Mouse (Mus musculus) hindbrain, embryonic 12.5 days (tissue): ENCODE results near the gene Kcnma1. TPM values are rescaled to one million over a fixed set of nuclear protein-coding genes. Genes with fewer than 3 reads are reported as not detected.

ENCODE experiments used
- ATAC-seq: fragments of 200-750 bp; cut with Nextera tagmentation; 2 replicates; pipeline ENCODE4 v1.8.0; 2017; ENCODE audit warnings: moderate TSS enrichment; ENCODE audit not compliant: low FRiP score
- H3K27ac ChIP-seq: fragments of 300-500 bp; sonication (generic); 2 replicates; pipeline ENCODE4 v1.5.1; 2016; ENCODE audit warnings: mild to moderate bottlenecking
- H3K27me3 ChIP-seq: fragments of 300-500 bp; sonication (generic); 2 replicates; pipeline ENCODE4 v1.6.1; 2016; ENCODE audit warnings: mild to moderate bottlenecking
- H3K36me3 ChIP-seq: fragments of 300-500 bp; sonication (generic); 2 replicates; pipeline ENCODE4 v1.6.1; 2016; ENCODE audit warnings: mild to moderate bottlenecking
- H3K4me1 ChIP-seq: fragments of 300-500 bp; sonication (generic); 2 replicates; pipeline ENCODE4 v1.6.1; 2016
- H3K4me2 ChIP-seq: fragments of 300-500 bp; sonication (generic); replicated peaks from 2 replicates; pipeline ENCODE4 v1.6.1; 2016; ENCODE audit warnings: mild to moderate bottlenecking
- H3K4me3 ChIP-seq: fragments of 300-500 bp; sonication (generic); 2 replicates; pipeline ENCODE4 v1.5.1; 2016; ENCODE audit warnings: mild to moderate bottlenecking
- H3K9ac ChIP-seq: fragments of 300-500 bp; sonication (generic); 2 replicates; pipeline ENCODE4 v1.6.1; 2016; ENCODE audit warnings: mild to moderate bottlenecking, moderate library complexity
- H3K9me3 ChIP-seq: fragments of 300-500 bp; sonication (generic); replicated peaks from 2 replicates; pipeline ENCODE4 v1.6.1; 2016; ENCODE audit warnings: mild to moderate bottlenecking
- WGBS: fragments of 180-500 bp; shearing (Covaris S2); methylation state at CpG from one replicate; pipeline ENCODE4 v1.1.7; 2016; 5-methylcytosine and 5-hydroxymethylcytosine counted together
- polyA plus RNA-seq: library from polyadenylated mRNA; unstranded; fragments of >200 nt; fragmentation: Nextera tagmentation; extraction: Ambion mirVana; gene quantifications from 2 replicates; pipeline ENCODE4 v1.2.1, GENCODE M21; 2016

Gene Kcnma1
- polyA plus RNA-seq, 1 experiment from 2014 or later = 5.0 TPM

- Histone ChIP-seq H3K9ac (no peak overlapping the region), H3K4me1 (0 out of 2 replicates have a peak, but pooled peaks cover 4% of the 10 kb centered on the region), H3K27ac (no peak overlapping the region), H3K4me2 (no peak overlapping the region), H3K27me3 (no peaks in the 10 kb centered on the region), H3K9me3 (no peaks in the 10 kb centered on the region), H3K36me3 (no peaks in the 10 kb centered on the region), H3K4me3 (no peak overlapping the region)
- WGBS = 58% methylated on average over 6 of the region's 6 CpGs
- ATAC-seq = no peak
Observed at GRCm38 (mm10) chr14:23523825-23524491, 490.3 kb downstream of the Kcnma1 start.

GRCm38 (mm10) chr14:23522606-23523159 is 491.6 kb downstream of the Kcnma1 start:
- H3K9ac ChIP-seq = no peak overlapping the region
- H3K27ac ChIP-seq = no peak overlapping the region
- H3K4me1 ChIP-seq = 0 out of 2 replicates have a peak, but pooled peaks cover 4% of the 10 kb centered on the region
- no peaks in the 10 kb centered on the region for H3K9me3 ChIP-seq
- ATAC-seq = no peak
- WGBS = 65% methylated on average over 4 of the region's 4 CpGs
- no peaks in the 10 kb centered on the region for H3K27me3 ChIP-seq
- H3K4me2 ChIP-seq = no peak overlapping the region
- H3K36me3 ChIP-seq = no peaks in the 10 kb centered on the region
- no peak overlapping the region for H3K4me3 ChIP-seq

- Histone ChIP-seq H3K9ac (no peak overlapping the region), H3K4me3 (no peak overlapping the region), H3K4me2 (no peak overlapping the region), H3K27ac (no peak overlapping the region), H3K36me3 (no peaks in the 10 kb centered on the region), H3K4me1 (0 out of 2 replicates have a peak, but pooled peaks cover 4% of the 10 kb centered on the region), H3K27me3 (no peaks in the 10 kb centered on the region), H3K9me3 (no peaks in the 10 kb centered on the region)
- WGBS = 77% methylated on average over 10 of the region's 10 CpGs
- ATAC-seq = no peak
Observed at GRCm38 (mm10) chr14:23521080-23521684, 493.1 kb downstream of the Kcnma1 start.

GRCm38 (mm10) chr14:23517374-23517773 is 496.9 kb downstream of the Kcnma1 start:
- no peaks in the 10 kb centered on the region for H3K9me3 ChIP-seq
- no peak overlapping the region for H3K4me2 ChIP-seq
- H3K9ac ChIP-seq = no peak overlapping the region
- no peak for ATAC-seq
- H3K27ac ChIP-seq = no peak overlapping the region
- no peaks in the 10 kb centered on the region for H3K27me3 ChIP-seq
- no peak overlapping the region for H3K4me3 ChIP-seq
- no peaks in the 10 kb centered on the region for H3K36me3 ChIP-seq
- no peaks in the 10 kb centered on the region for H3K4me1 ChIP-seq
- WGBS = 90% methylated on average over 2 of the region's 2 CpGs

- H3K27ac ChIP-seq = no peak overlapping the region
- H3K27me3 ChIP-seq = no peaks in the 10 kb centered on the region
- ATAC-seq = no peak
- no peaks in the 10 kb centered on the region for H3K36me3 ChIP-seq
- WGBS = 83% methylated on average over 5 of the region's 5 CpGs
- no peaks in the 10 kb centered on the region for H3K9me3 ChIP-seq
- H3K4me2 ChIP-seq = no peak overlapping the region
- H3K4me1 ChIP-seq = no peaks in the 10 kb centered on the region
- no peak overlapping the region for H3K9ac ChIP-seq
- H3K4me3 ChIP-seq = no peak overlapping the region
Observed at GRCm38 (mm10) chr14:23509792-23510191, 504.5 kb downstream of the Kcnma1 start.

GRCm38 (mm10) chr14:23502236-23502790 is 512.0 kb downstream of the Kcnma1 start:
- Histone ChIP-seq H3K27me3 (no peaks in the 10 kb centered on the region), H3K36me3 (no peaks in the 10 kb centered on the region), H3K9me3 (no peaks in the 10 kb centered on the region), H3K27ac (no peak overlapping the region), H3K9ac (no peak overlapping the region), H3K4me3 (no peak overlapping the region), H3K4me2 (no peak overlapping the region), H3K4me1 (no peaks in the 10 kb centered on the region; the same call in 1 of the 2 replicates)
- WGBS = 46% methylated on average over 8 of the region's 8 CpGs
- ATAC-seq = no peak

GRCm38 (mm10) chr14:23496801-23497200 is 517.5 kb downstream of the Kcnma1 start:
- Histone ChIP-seq H3K4me2 (no peak overlapping the region), H3K36me3 (no peaks in the 10 kb centered on the region), H3K27me3 (no peaks in the 10 kb centered on the region), H3K4me3 (no peak overlapping the region), H3K27ac (no peak overlapping the region), H3K9me3 (no peaks in the 10 kb centered on the region), H3K9ac (no peak overlapping the region), H3K4me1 (no peaks in the 10 kb centered on the region; the same call in 1 of the 2 replicates)
- ATAC-seq = no peak
- 90% methylated on average over 3 of the region's 3 CpGs for WGBS

GRCm38 (mm10) chr14:23496236-23496740 is 518.0 kb downstream of the Kcnma1 start:
- WGBS = 83% methylated on average over 4 of the region's 4 CpGs
- ATAC-seq = no peak
- Histone ChIP-seq H3K9ac (no peak overlapping the region), H3K27me3 (no peaks in the 10 kb centered on the region), H3K4me3 (no peak overlapping the region), H3K4me2 (no peak overlapping the region), H3K27ac (no peak overlapping the region), H3K36me3 (no peaks in the 10 kb centered on the region), H3K9me3 (no peaks in the 10 kb centered on the region), H3K4me1 (no peaks in the 10 kb centered on the region)

GRCm38 (mm10) chr14:23494496-23494800 is 519.8 kb downstream of the Kcnma1 start:
- H3K4me3 ChIP-seq = no peak overlapping the region
- H3K9me3 ChIP-seq = no peaks in the 10 kb centered on the region
- no peak overlapping the region for H3K27ac ChIP-seq
- no peak overlapping the region for H3K9ac ChIP-seq
- H3K36me3 ChIP-seq = no peaks in the 10 kb centered on the region
- ATAC-seq = no peak
- H3K4me2 ChIP-seq = no peak overlapping the region
- H3K27me3 ChIP-seq = no peaks in the 10 kb centered on the region
- 78% methylated on average over 3 of the region's 3 CpGs for WGBS
- no peaks in the 10 kb centered on the region for H3K4me1 ChIP-seq

GRCm38 (mm10) chr14:23493750-23494495 is 520.4 kb downstream of the Kcnma1 start:
- Histone ChIP-seq H3K4me2 (no peak overlapping the region), H3K36me3 (no peaks in the 10 kb centered on the region), H3K27me3 (no peaks in the 10 kb centered on the region), H3K9me3 (no peaks in the 10 kb centered on the region), H3K4me3 (no peak overlapping the region), H3K4me1 (no peaks in the 10 kb centered on the region), H3K27ac (no peak overlapping the region), H3K9ac (no peak overlapping the region)
- no peak for ATAC-seq
- WGBS = 82% methylated on average over 8 of the region's 8 CpGs

- Histone ChIP-seq H3K27me3 (no peaks in the 10 kb centered on the region), H3K4me1 (no peaks in the 10 kb centered on the region), H3K4me3 (no peak overlapping the region), H3K9me3 (no peaks in the 10 kb centered on the region), H3K4me2 (no peak overlapping the region), H3K9ac (no peak overlapping the region), H3K27ac (no peak overlapping the region), H3K36me3 (no peaks in the 10 kb centered on the region)
- 88% methylated on average over 9 of the region's 9 CpGs for whole genome bisulfite sequencing
- ATAC-seq = no peak
Observed at GRCm38 (mm10) chr14:23492581-23493360, 521.5 kb downstream of the Kcnma1 start.
